Mouse (Mus musculus): ENCODE measurements around the gene Pmel. TPM values are rescaled to one million over a fixed set of nuclear protein-coding genes. Genes with fewer than 3 reads are reported as not detected.
"Not testable (repeated sequence)": the region's sequence is repeated elsewhere in the genome, so short reads cannot be mapped to it uniquely, and the experiment has no call there.

Gene Pmel
- polyA plus RNA-seq, 1 experiment from 2014 or later, result 0.79 TPM

DNA sequence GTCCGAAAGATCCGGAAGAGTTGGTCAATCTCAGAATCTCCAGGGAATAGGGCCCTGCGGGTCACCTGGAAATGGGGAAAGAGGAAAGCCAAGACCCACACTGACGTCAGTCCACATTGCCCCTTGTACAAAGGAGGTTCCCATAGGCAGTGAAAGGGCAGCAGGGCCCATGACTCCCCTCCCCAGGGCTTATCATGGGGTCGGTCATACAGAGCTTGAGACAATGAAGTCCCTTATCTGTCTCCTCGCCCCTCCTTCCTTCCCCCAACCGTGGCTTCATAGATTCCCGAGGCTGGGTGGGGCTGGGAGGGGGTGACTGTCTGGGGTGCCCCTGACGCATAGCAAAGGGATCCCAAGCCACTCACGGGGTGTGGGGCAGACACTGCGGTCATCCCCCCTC, 4.4 kb upstream of the Pmel start:
- no peak for DNase-seq (ENCODE audit: low spot score)
- no peaks in the 10 kb centered on the region for H3K9me3 ChIP-seq (ENCODE audit: control insufficient read depth, low read length)
- no peaks in the 10 kb centered on the region for H3K36me3 ChIP-seq (replicated peaks; ENCODE audit: control insufficient read depth, insufficient read depth)
- no peak for ATAC-seq (ENCODE audit: low FRiP score)
- peaks cover 11% of the 10 kb centered on the region; the same call in 1 of the 2 replicates for H3K4me1 ChIP-seq (replicated peaks; ENCODE audit: control insufficient read depth, insufficient read depth, low read length)
- no peak overlapping the region for H3K27ac ChIP-seq
- H3K4me3 ChIP-seq (replicated peaks; ENCODE audit: low read length), result no peak overlapping the region
- H3K9ac ChIP-seq, result no peak overlapping the region
- WGBS, result 93% methylated on average over 11 of the region's 11 CpGs
- H3K27me3 ChIP-seq (ENCODE audit: control insufficient read depth, insufficient read depth, low read length), result no peaks in the 10 kb centered on the region
- H3K4me2 ChIP-seq (replicated peaks), result no peak overlapping the region

DNA sequence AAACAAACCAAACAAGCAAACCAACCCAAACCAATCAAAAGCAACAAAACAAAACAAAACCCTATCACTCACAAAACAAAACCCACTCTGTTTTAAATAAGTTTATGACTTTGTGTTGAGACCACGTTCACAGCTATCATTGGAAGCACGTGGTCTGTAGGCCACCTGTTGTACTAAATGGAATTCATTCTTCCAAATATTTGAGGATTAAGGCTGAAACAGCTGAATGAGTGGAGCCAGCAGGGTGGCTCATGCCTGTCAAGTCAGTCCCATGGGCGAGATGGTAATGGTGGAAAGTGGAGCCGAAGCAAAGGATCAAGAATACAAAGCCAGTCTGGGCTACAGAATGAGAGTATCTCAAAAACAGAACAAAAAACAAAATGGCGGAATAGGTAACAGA, 3.3 kb upstream of the Pmel start:
- no peak overlapping the region for H3K27ac ChIP-seq
- no peak overlapping the region for H3K4me3 ChIP-seq (replicated peaks; ENCODE audit: low read length)
- no peak overlapping the region for H3K4me2 ChIP-seq (replicated peaks)
- DNase-seq (ENCODE audit: low spot score) (no peak), ATAC-seq (ENCODE audit: low FRiP score) (no peak)
- no peaks in the 10 kb centered on the region for H3K9me3 ChIP-seq (ENCODE audit: control insufficient read depth, low read length)
- 94% methylated on average over 5 of the region's 5 CpGs for WGBS
- H3K36me3 ChIP-seq (replicated peaks; ENCODE audit: control insufficient read depth, insufficient read depth), result no peaks in the 10 kb centered on the region
- H3K9ac ChIP-seq, result no peak overlapping the region
- no peaks in the 10 kb centered on the region for H3K27me3 ChIP-seq (ENCODE audit: control insufficient read depth, insufficient read depth, low read length)
- H3K4me1 ChIP-seq (replicated peaks; ENCODE audit: control insufficient read depth, insufficient read depth, low read length), result 0 out of 2 replicates have a peak, but pooled peaks cover 6% of the 10 kb centered on the region

DNA sequence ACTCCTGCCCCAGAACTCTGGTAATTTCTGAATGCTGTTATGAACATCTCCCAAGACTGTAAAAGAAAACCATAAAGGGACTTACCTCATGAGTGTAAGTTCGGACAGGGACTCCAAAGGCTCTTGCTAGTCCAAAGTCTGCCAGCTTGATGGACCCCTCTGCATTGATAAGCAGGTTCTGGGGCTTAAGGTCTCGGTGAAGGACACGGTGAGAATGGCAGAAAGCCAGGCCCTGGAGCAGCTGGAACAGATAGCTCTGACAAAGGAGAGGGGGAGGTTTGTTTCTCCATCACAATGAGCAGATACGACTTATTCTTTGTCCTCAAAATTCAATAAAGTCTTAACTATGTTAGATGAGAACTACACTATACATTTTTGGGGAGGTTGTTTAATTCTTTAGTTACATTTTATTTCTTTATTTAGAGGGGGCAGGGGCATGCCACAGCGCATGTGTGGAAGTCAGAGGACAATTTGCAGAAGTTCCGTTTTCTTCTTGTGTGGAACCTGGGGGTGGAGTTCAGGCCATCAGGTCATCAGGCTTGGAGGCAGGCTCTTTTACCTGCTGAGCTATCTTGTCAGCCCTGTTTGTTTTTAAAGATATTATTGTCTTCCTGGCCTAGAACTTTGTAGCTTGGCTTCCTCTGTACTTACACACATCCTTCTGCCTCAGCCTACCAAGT, 1.5 kb upstream of the Pmel start:
- Histone ChIP-seq H3K27me3 (ENCODE audit: control insufficient read depth, insufficient read depth, low read length) (no peaks in the 10 kb centered on the region), H3K4me2 (replicated peaks) (no peak overlapping the region), H3K4me1 (replicated peaks; ENCODE audit: control insufficient read depth, insufficient read depth, low read length) (0 out of 2 replicates have a peak, but pooled peaks cover 6% of the 10 kb centered on the region), H3K4me3 (replicated peaks; ENCODE audit: low read length) (no peak overlapping the region), H3K27ac (no peak overlapping the region), H3K9me3 (ENCODE audit: control insufficient read depth, low read length) (no peaks in the 10 kb centered on the region), H3K9ac (no peak overlapping the region), H3K36me3 (replicated peaks; ENCODE audit: control insufficient read depth, insufficient read depth) (no peaks in the 10 kb centered on the region)
- ATAC-seq (ENCODE audit: low FRiP score), result no peak
- 81% methylated on average over 6 of the region's 6 CpGs for WGBS
- no peak for DNase-seq (ENCODE audit: low spot score)

DNA sequence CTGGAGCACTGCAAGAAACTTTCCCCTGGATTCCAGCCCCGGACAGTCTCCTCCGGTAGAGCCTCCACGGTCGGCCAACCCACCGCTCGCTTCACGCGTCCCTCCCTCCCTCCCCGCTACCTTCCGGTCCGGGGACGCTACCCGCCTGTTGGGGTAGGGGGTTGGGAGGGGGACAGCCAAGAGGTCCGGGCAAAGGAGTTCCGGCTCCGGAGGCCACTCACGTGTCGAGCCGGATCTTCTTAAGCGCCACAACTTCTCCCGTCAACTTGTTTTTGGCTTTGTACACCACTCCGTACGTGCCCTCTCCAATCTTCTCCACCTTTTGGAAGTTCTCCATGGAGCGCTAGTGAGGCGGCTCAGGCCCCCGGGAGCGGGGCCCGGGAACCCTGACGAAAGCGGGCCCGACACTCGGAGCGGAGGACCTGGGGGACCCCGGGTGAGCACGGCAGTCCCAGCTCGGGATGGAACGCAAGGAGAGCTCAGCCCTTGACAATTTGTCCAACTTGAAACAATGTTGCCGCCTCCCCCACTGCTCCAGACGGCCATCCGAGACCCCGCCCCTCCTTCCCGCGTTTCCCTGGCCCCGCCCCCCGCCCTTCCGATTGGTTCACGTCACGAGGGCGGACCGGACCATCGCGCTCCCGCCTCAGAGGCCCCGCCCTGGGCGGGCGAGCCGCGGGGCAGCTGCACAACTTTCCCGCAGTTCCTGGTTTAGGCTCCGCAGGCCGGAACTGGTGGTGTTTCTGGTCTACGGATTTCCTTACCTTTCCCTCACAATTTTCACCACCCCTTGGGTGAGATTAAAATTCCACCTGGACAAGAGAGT, 709 bp downstream of the Pmel start, which contains the start of gene Cdk2:
Cdk2 (minus strand) TSS at position 541 of the 826 bp plus-strand sequence.
- Histone ChIP-seq H3K27me3 (ENCODE audit: control insufficient read depth, insufficient read depth, low read length) (no peaks in the 10 kb centered on the region), H3K9ac (peak within 1 kb of the TSS; percentile 62), H3K4me3 (replicated peaks; ENCODE audit: low read length) (peak within 1 kb of the TSS; percentile 78), H3K4me1 (replicated peaks; ENCODE audit: control insufficient read depth, insufficient read depth, low read length) (0 out of 2 replicates have a peak, but pooled peaks cover 6% of the 10 kb centered on the region), H3K36me3 (replicated peaks; ENCODE audit: control insufficient read depth, insufficient read depth) (no peaks in the 10 kb centered on the region), H3K4me2 (replicated peaks) (peak within 1 kb of the TSS; percentile 93), H3K9me3 (ENCODE audit: control insufficient read depth, low read length) (no peaks in the 10 kb centered on the region), H3K27ac (peak within 1 kb of the TSS; percentile 80)
- DNase-seq (ENCODE audit: low spot score) (peak; percentile 87), ATAC-seq (ENCODE audit: low FRiP score) (peak; percentile 93)
- under 1% methylated on average over 61 of the region's 62 CpGs for WGBS

DNA sequence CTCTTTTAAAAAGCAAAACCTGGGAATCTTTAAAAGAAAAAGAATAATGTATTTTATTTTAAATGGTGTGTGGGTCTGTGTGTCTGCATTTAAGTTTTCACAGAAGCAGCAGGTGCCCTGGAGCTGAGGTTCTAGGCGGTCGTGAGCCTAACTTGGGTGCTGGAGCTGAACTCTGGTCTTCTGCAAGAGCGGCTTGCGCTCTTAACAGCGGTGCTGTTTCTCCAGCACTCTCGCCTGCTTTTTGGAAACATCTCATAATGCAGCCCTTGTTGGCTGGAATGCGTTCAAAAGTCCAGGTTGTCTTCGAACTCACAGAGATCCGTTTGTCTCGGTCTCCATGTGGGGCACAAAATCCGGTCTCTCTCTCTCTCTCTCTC, 1.3 kb downstream of the Pmel start:
- no peaks in the 10 kb centered on the region for H3K27me3 ChIP-seq (ENCODE audit: control insufficient read depth, insufficient read depth, low read length)
- ATAC-seq (ENCODE audit: low FRiP score), result peak; percentile 9; the same call in 1 of the 2 replicates
- H3K36me3 ChIP-seq (replicated peaks; ENCODE audit: control insufficient read depth, insufficient read depth), result no peaks in the 10 kb centered on the region
- H3K4me3 ChIP-seq (replicated peaks; ENCODE audit: low read length), result peak overlapping the region; percentile 78
- H3K9me3 ChIP-seq (ENCODE audit: control insufficient read depth, low read length), result no peaks in the 10 kb centered on the region
- peak overlapping the region; percentile 93 for H3K4me2 ChIP-seq (replicated peaks)
- DNase-seq (ENCODE audit: low spot score), result no peak
- 10% methylated on average over 11 of the region's 11 CpGs for WGBS
- H3K27ac ChIP-seq, result no peak overlapping the region
- H3K9ac ChIP-seq, result peak overlapping the region; percentile 32; the same call in 1 of the 2 replicates
- 0 out of 2 replicates have a peak, but pooled peaks cover 6% of the 10 kb centered on the region for H3K4me1 ChIP-seq (replicated peaks; ENCODE audit: control insufficient read depth, insufficient read depth, low read length)

DNA sequence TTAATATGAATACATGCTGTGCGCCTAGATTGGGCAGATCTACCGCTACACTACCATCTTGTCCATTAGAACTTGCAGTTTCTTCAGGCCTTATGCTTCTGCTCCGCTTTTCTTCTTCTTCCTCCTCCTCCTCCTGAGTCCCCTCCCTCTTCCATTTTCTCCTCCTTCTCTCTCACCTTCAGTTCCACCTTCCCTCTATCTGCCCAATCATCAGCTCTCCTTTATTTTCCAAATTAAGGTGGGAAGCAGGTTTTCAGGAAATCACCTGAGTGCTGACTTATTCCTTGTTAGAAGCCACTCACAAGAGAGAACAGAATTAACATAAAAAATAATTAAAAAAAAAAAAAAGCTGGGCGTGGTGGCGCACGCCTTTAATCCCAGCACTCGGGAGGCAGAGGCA, 7.3 kb downstream of the Pmel start:
- not testable (repeated sequence) for H3K9me3 ChIP-seq (ENCODE audit: control insufficient read depth, low read length); H3K4me1 ChIP-seq (replicated peaks; ENCODE audit: control insufficient read depth, insufficient read depth, low read length); H3K27me3 ChIP-seq (ENCODE audit: control insufficient read depth, insufficient read depth, low read length); ATAC-seq (ENCODE audit: low FRiP score); H3K4me2 ChIP-seq (replicated peaks); DNase-seq (ENCODE audit: low spot score); H3K27ac ChIP-seq; H3K9ac ChIP-seq; H3K36me3 ChIP-seq (replicated peaks; ENCODE audit: control insufficient read depth, insufficient read depth); H3K4me3 ChIP-seq (replicated peaks; ENCODE audit: low read length)
- WGBS, result 97% methylated on average over 7 of the region's 7 CpGs

DNA sequence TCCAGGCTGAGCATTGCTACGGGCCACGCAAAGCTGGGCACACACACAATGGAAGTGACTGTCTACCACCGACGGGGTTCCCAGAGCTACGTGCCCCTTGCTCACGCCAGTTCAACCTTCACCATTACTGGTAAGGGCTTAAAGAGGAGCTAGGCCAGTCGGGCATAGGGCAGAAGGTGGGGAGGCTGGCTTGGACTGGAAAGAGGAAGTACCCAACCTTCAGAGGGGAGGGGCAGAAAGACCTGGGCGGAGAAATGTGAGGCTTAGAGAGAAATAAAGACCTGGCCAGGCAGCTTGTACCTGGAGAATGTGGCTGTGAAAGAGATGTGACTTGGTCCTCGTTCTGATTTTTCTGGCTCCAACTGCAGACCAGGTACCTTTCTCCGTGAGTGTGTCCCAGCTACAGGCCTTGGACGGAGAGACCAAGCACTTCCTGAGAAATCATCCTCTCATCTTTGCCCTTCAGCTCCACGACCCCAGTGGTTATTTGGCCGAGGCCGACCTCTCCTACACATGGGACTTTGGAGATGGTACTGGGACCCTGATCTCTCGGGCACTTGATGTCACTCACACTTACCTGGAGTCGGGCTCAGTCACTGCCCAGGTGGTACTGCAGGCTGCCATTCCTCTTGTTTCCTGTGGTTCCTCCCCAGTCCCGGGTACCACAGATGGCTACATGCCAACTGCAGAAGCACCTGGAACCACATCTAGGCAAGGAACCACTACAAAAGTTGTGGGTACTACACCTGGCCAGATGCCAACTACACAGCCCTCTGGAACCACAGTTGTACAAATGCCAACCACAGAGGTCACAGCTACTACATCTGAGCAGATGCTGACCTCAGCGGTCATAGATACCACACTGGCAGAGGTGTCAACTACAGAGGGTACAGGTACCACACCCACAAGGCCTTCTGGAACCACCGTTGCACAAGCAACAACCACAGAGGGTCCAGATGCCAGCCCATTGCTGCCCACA, 11.9 kb downstream of the Pmel start:
- Histone ChIP-seq H3K4me2 (replicated peaks) (no peak overlapping the region), H3K27me3 (ENCODE audit: control insufficient read depth, insufficient read depth, low read length) (no peaks in the 10 kb centered on the region), H3K36me3 (replicated peaks; ENCODE audit: control insufficient read depth, insufficient read depth) (no peaks in the 10 kb centered on the region), H3K27ac (no peak overlapping the region), H3K9me3 (ENCODE audit: control insufficient read depth, low read length) (no peaks in the 10 kb centered on the region), H3K4me1 (replicated peaks; ENCODE audit: control insufficient read depth, insufficient read depth, low read length) (no peaks in the 10 kb centered on the region), H3K4me3 (replicated peaks; ENCODE audit: low read length) (no peak overlapping the region), H3K9ac (no peak overlapping the region)
- WGBS, result 88% methylated on average over 19 of the region's 19 CpGs
- ATAC-seq (ENCODE audit: low FRiP score), result no peak
- no peak for DNase-seq (ENCODE audit: low spot score)

DNA sequence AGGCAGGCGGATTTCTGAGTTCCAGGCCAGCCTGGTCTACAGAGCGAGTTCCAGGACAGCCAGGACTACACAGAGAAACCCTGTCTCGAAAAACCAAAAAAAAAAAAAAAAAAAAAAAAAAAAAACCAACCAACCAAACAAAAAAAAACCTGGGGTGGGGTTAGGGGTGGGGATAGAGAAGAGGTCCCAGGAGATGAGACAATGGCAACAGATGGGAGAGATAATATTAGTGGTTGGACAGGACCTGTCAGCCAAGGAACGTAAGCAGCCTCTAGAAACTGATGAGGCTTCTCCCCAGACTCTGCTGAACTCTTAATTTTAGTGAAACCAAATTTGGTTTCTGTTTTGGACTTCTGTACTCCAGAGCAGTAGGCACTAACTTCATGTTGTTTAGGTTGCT, 21.5 kb downstream of the Pmel start:
- H3K4me2 ChIP-seq (replicated peaks); H3K27me3 ChIP-seq (ENCODE audit: control insufficient read depth, insufficient read depth, low read length); H3K9ac ChIP-seq; ATAC-seq (ENCODE audit: low FRiP score); H3K36me3 ChIP-seq (replicated peaks; ENCODE audit: control insufficient read depth, insufficient read depth); DNase-seq (ENCODE audit: low spot score); H3K27ac ChIP-seq; H3K9me3 ChIP-seq (ENCODE audit: control insufficient read depth, low read length); H3K4me3 ChIP-seq (replicated peaks; ENCODE audit: low read length); H3K4me1 ChIP-seq (replicated peaks; ENCODE audit: control insufficient read depth, insufficient read depth, low read length): not testable (repeated sequence)
- 83% methylated on average over 3 of the region's 4 CpGs for WGBS

All from hindbrain, embryonic 14.5 days (tissue).